In genomic region chr9:97069911-97070310, GRCm38 (mm10) we compare ENCODE assay signal across 21 mouse cellular contexts. TPM values are rescaled to one million over a fixed set of nuclear protein-coding genes. Genes with fewer than 3 reads are reported as not detected.
"Had no signal": no experiment of that assay in that cellular context is flagged by ENCODE, and none has a peak within 500 bp of the region (broad histone marks: within the 10 kb centered on the region; RNA-seq: fewer than 3 reads in every experiment).

No protein-coding gene starts in this region.

- H3K4me3 ChIP-seq: lung, embryonic 15.5 days; megakaryocyte, embryonic 14.5 days; midbrain, embryonic 12.5 days; neural tube, embryonic 13.5 days; neural tube, embryonic 15.5 days had no signal

- DNase-seq: liver, postnatal 0 days; lung, adult 2 months; lung, postnatal 14 days; lung, postnatal 36 days; midbrain, embryonic 14.5 days; retina, postnatal 1 day; right cerebral cortex, adult 18-20 months; right cerebral cortex, postnatal 25 days; right cerebral cortex, postnatal 4 days; spleen, adult 18-20 months; thymus, adult 18-20 months; thymus, postnatal 14 days; thymus, postnatal 36 days had no signal

- H3K4me2 ChIP-seq: lung, embryonic 15.5 days; midbrain, embryonic 12.5 days; neural tube, embryonic 13.5 days; neural tube, embryonic 15.5 days had no signal

- H3K4me1 ChIP-seq: lung, embryonic 15.5 days had no signal

- H3K27me3 ChIP-seq: lung, embryonic 15.5 days; megakaryocyte, embryonic 14.5 days; midbrain, embryonic 12.5 days; neural tube, embryonic 13.5 days; neural tube, embryonic 15.5 days had no signal

- H3K36me3 ChIP-seq: lung, embryonic 15.5 days; midbrain, embryonic 12.5 days; neural tube, embryonic 13.5 days had no signal

- H3K9me3 ChIP-seq: lung, embryonic 15.5 days; megakaryocyte, embryonic 14.5 days; midbrain, embryonic 12.5 days; neural tube, embryonic 13.5 days; neural tube, embryonic 15.5 days had no signal

- H3K27ac ChIP-seq: lung, embryonic 15.5 days; macrophage; midbrain, embryonic 12.5 days; neural tube, embryonic 13.5 days; neural tube, embryonic 15.5 days had no signal

- ATAC-seq: liver, postnatal 0 days; lung, postnatal 0 days had no signal

- H3K9ac ChIP-seq: liver, postnatal 0 days; lung, embryonic 15.5 days; midbrain, embryonic 12.5 days; neural tube, embryonic 13.5 days; neural tube, embryonic 15.5 days had no signal

RNA-seq across cellular contexts. Expression of gene Spsb4, which starts 51.3 kb away (rescaled TPM):
- total RNA-seq: monocyte, adult 5-6 weeks had no signal
